Mouse (Mus musculus): ENCODE data around the gene Abcb1a. TPM values are rescaled to one million over a fixed set of nuclear protein-coding genes. Genes with fewer than 3 reads are reported as not detected.
"Not testable (repeated sequence)": the region's sequence is repeated elsewhere in the genome, so short reads cannot be mapped to it uniquely, and the experiment has no call there.

Gene Abcb1a
- polyA plus RNA-seq, 1 experiment from 2014 or later = 2.1 TPM

DNA sequence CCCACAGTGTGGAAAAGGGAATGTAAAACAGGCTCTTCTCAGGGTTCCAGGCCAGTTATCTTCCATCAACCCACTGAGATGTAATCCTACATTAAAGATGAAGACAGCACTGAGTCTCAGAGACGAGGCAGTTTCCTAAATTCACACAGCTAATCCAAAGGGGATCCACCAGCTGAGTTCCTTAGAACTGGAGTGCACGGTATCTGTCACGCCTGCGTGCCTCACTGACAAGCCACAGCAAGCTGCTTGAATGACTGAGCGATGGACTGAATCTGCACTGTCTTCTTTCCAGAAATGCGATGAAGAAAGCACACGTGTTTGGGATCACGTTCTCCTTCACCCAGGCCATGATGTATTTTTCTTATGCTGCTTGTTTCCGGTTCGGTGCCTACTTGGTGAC is 73.4 kb downstream of the Abcb1a start:
- not testable (repeated sequence) for H3K36me3 ChIP-seq; H3K27me3 ChIP-seq; H3K4me3 ChIP-seq; H3K9ac ChIP-seq; H3K4me1 ChIP-seq (replicated peaks); H3K27ac ChIP-seq (replicated peaks); H3K9me3 ChIP-seq; H3K4me2 ChIP-seq; ATAC-seq (ENCODE audit: low FRiP score, low read depth)
- WGBS = 70% methylated on average over 8 of the region's 10 CpGs

DNA sequence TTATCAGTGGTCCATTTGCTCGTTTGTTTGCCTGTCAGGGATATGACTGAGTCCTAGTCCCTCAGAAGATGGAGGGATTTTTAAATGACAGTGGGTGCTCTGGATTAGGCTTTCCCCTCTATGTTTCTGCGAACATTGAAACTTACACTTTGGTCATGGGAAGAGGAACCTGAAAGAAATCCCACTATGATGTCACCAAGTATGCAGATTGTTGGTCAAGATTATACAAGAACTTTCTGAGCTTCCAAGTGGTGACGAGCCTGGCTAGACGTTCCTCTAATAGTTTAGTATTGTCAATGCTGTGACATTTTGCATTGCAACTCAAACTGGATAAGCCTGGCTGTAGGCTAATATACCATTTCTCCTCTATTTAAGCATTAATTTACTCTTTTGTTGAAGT is 76.5 kb downstream of the Abcb1a start:
- no peaks in the 10 kb centered on the region for H3K27me3 ChIP-seq
- no peaks in the 10 kb centered on the region for H3K9me3 ChIP-seq
- no peak overlapping the region for H3K27ac ChIP-seq (replicated peaks)
- ATAC-seq (ENCODE audit: low FRiP score, low read depth) = no peak
- no peak overlapping the region for H3K9ac ChIP-seq
- no peaks in the 10 kb centered on the region for H3K36me3 ChIP-seq
- H3K4me1 ChIP-seq (replicated peaks) = no peaks in the 10 kb centered on the region
- 82% methylated on average over 4 of the region's 4 CpGs for WGBS
- H3K4me2 ChIP-seq = no peak overlapping the region
- H3K4me3 ChIP-seq = no peak overlapping the region

DNA sequence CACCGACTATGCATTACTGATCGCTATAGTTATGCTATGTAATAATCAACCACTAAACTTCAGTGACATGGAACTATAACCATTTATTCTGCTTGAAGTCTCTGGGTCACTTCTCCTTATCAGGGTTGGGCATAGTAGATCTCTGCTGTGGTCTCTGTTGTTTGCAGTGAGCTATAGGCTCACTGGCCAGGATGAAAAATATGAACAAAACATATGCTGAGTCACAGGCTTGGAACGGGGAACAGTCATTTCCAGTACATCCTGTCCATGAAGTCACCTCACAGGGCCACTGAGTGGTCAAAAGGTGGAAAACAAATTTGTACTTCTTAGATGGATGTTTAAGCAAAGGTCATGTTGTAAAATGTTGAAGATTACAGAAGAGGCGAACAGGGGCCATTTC is 77.2 kb downstream of the Abcb1a start:
- WGBS = 96% methylated on average over 4 of the region's 4 CpGs
- no peak overlapping the region for H3K27ac ChIP-seq (replicated peaks)
- H3K9ac ChIP-seq = no peak overlapping the region
- no peaks in the 10 kb centered on the region for H3K4me1 ChIP-seq (replicated peaks)
- no peak overlapping the region for H3K4me2 ChIP-seq
- H3K4me3 ChIP-seq = no peak overlapping the region
- H3K27me3 ChIP-seq = no peaks in the 10 kb centered on the region
- H3K9me3 ChIP-seq = no peaks in the 10 kb centered on the region
- no peak for ATAC-seq (ENCODE audit: low FRiP score, low read depth)
- no peaks in the 10 kb centered on the region for H3K36me3 ChIP-seq

DNA sequence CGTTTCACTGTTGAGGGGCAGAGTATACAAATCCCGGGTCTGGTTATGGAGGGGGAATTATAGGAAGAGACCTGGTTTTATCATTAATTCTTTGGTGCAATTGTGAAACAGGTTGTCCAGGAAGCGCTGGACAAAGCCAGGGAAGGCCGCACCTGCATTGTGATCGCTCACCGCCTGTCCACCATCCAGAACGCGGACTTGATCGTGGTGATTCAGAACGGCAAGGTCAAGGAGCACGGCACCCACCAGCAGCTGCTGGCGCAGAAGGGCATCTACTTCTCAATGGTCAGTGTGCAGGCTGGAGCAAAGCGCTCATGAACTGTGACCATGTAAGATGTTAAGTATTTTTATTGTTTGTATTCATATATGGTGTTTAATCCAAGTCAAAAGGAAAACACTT is 87.4 kb downstream of the Abcb1a start:
- H3K4me2 ChIP-seq; H3K9ac ChIP-seq; H3K4me1 ChIP-seq (replicated peaks); H3K9me3 ChIP-seq; H3K27me3 ChIP-seq; ATAC-seq (ENCODE audit: low FRiP score, low read depth); H3K36me3 ChIP-seq; H3K27ac ChIP-seq (replicated peaks); H3K4me3 ChIP-seq: not testable (repeated sequence)
- WGBS = 94% methylated on average over 13 of the region's 13 CpGs

DNA sequence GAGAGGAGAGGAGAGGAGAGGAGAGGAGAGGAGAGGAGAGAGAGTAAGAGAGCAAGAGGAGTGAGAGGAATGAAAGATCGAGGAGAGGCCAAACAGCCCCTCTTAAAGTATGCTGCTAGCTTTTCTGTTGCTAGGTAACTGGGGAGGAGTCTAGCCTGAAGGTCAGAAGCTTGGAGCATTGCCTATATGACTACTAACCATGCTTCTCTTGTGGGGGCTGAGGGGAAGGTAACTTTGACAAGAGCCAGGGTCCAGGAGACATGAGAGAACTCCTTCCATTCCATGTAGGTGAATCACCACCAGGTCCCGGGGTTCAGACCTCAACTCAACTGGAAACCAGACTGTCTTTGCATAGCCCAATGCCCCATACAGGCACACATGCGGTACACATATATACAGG is 113.0 kb downstream of the Abcb1a start:
- WGBS = 75% methylated on average over 3 of the region's 3 CpGs
- ATAC-seq (ENCODE audit: low FRiP score, low read depth) = no peak
- H3K27me3 ChIP-seq = no peaks in the 10 kb centered on the region
- H3K9ac ChIP-seq = no peak overlapping the region
- H3K4me2 ChIP-seq = no peak overlapping the region
- H3K36me3 ChIP-seq = no peaks in the 10 kb centered on the region
- H3K4me3 ChIP-seq = no peak overlapping the region
- no peak overlapping the region for H3K27ac ChIP-seq (replicated peaks)
- H3K9me3 ChIP-seq = no peaks in the 10 kb centered on the region
- H3K4me1 ChIP-seq (replicated peaks) = no peaks in the 10 kb centered on the region

DNA sequence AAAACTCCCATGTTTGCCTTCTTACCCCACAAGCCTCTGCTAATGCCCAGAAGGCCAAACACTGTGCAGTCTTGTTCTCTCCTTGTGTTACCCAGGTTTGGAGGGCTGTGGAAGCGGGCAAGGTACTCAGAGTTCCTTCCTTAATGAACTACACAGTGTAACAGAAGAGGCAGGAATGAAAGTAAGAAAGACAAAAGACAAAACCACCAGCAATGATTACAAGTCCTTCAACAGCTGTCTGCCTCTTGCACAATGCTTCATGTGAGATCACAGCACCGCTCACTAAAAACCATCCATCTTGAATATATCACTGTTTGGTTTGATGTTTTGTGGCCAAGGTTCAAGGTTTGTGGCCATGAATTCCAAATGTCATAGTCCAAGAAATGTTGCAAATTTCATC is 118.4 kb downstream of the Abcb1a start:
- H3K36me3 ChIP-seq = no peaks in the 10 kb centered on the region
- no peak for ATAC-seq (ENCODE audit: low FRiP score, low read depth)
- no peak overlapping the region for H3K4me2 ChIP-seq
- H3K27ac ChIP-seq (replicated peaks) = no peak overlapping the region
- H3K4me1 ChIP-seq (replicated peaks) = no peaks in the 10 kb centered on the region
- 92% methylated on average over 2 of the region's 2 CpGs for WGBS
- H3K4me3 ChIP-seq = no peak overlapping the region
- H3K9me3 ChIP-seq = no peaks in the 10 kb centered on the region
- no peaks in the 10 kb centered on the region for H3K27me3 ChIP-seq
- H3K9ac ChIP-seq = no peak overlapping the region

DNA sequence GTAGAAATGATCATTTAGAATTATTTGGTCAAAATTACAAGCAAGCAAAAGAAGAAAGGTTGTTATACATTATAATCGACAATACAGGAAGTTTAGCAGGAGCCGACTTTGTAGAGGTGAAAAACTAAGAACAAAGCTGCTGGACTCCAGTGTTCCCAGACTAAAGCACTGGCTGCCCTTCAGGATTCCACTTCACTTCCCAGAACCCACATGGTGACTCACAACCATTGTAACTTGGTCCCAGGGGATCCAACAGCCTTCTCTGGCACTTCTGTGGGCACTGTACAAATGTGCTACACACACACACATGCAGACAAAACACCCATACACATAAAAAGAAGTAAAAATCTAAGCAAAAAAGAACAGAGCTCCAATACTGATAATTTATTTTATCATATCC is 118.9 kb downstream of the Abcb1a start:
- no peaks in the 10 kb centered on the region for H3K4me1 ChIP-seq (replicated peaks)
- no peak for ATAC-seq (ENCODE audit: low FRiP score, low read depth)
- no peak overlapping the region for H3K4me2 ChIP-seq
- no peaks in the 10 kb centered on the region for H3K27me3 ChIP-seq
- no peak overlapping the region for H3K9ac ChIP-seq
- H3K27ac ChIP-seq (replicated peaks) = no peak overlapping the region
- H3K4me3 ChIP-seq = no peak overlapping the region
- 87% methylated on average over 2 of the region's 2 CpGs for WGBS
- H3K9me3 ChIP-seq = no peaks in the 10 kb centered on the region
- no peaks in the 10 kb centered on the region for H3K36me3 ChIP-seq

DNA sequence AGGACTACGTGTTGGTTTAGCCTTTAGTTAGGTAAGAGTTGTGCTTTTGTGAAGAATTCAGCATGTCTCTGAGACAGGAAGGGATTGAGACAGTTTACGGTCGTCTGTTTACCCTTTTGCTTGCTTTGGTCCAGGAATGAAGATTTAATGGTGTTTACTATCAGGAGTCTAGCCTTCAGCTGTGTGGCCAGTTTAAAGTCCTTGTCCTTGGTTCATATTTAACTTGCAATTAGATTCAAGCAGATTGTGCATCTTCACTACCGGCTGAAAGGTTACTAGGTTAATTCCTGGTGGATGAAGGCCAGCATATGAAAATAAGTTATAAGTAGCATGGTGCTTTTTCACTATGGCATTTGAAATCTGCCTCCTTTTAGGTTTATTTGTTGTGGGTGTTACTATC is 132.4 kb downstream of the Abcb1a start:
- H3K9me3 ChIP-seq = no peaks in the 10 kb centered on the region
- no peak overlapping the region for H3K4me2 ChIP-seq
- WGBS = 88% methylated on average over 4 of the region's 4 CpGs
- no peak overlapping the region for H3K27ac ChIP-seq (replicated peaks)
- H3K4me1 ChIP-seq (replicated peaks) = no peaks in the 10 kb centered on the region
- ATAC-seq (ENCODE audit: low FRiP score, low read depth) = no peak
- peaks cover 4% of the 10 kb centered on the region; the same call in 1 of the 2 replicates for H3K27me3 ChIP-seq
- no peak overlapping the region for H3K9ac ChIP-seq
- no peak overlapping the region for H3K4me3 ChIP-seq
- H3K36me3 ChIP-seq = no peaks in the 10 kb centered on the region

Other genes starting within 250 kb of the Abcb1a start
- gene Dbf4, start 237.4 kb upstream of the Abcb1a start, polyA plus RNA-seq (2015; fragmentation: Nextera tagmentation; extraction: Ambion mirVana) = 10.6 and 12.1 TPM in 2 replicates
- 8.0 and 9.0 TPM in 2 replicates for gene Slc25a40, start 237.2 kb upstream of the Abcb1a start, polyA plus RNA-seq (2015; fragmentation: Nextera tagmentation; extraction: Ambion mirVana)
- gene Rundc3b, start 37.1 kb upstream of the Abcb1a start, polyA plus RNA-seq (2015; fragmentation: Nextera tagmentation; extraction: Ambion mirVana) = 39.5 and 42.5 TPM in 2 replicates
- gene Abcb1b, start 138.1 kb downstream of the Abcb1a start, polyA plus RNA-seq (2015; fragmentation: Nextera tagmentation; extraction: Ambion mirVana) = 0.63 and 0.83 TPM in 2 replicates
- 0.61 and 0.81 TPM in 2 replicates for gene Abcb4, start 233.6 kb downstream of the Abcb1a start, polyA plus RNA-seq (2015; fragmentation: Nextera tagmentation; extraction: Ambion mirVana)

All from hindbrain, embryonic 15.5 days (tissue).